Comparison of ENCODE assay signal across 14 mouse cellular contexts in the genomic region with DNA sequence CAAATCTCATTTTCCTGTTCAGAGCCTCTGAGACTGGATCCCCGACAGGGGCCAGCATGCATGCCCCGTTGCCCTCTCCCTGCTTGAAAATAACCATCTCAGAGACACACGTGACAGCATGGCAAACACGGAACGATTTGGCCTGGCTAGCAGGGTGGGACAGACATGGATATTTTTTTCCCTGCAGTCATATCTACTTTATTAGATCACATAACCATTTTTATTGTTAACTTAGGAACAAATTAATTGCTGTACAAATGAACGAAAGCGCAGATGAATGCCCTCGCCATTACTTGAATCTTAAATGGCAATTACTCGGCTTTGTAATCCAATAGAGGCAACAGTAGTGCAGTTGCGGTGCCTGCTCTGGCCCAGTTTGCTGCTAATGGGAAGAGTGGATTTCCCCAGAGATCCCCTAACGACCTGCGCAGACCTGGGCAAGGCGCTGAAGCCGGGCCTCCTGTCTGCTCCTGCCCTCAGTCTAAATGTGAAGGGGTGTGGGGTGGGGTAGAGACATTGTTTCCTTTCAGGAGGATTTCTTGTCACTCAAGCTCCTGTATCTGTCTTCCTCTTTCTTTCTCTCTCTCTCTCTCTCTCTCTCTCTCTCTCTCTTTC.
DNase-seq lines count a peak whose midpoint lies in the region; ATAC-seq lines count a peak whose summit lies in the region.
"Had no signal": no experiment of that assay in that cellular context is flagged by ENCODE, and none has a peak within 500 bp of the region (broad histone marks: within the 10 kb centered on the region; RNA-seq: fewer than 3 reads in every experiment).

No protein-coding gene starts in this region.

- H3K4me2 ChIP-seq in embryonic facial prominence, embryonic 11.5 days (ENCODE audit: low read depth, low read length): no peak overlapping the region
- H3K4me2 ChIP-seq in forebrain, embryonic 16.5 days (ENCODE audit: low read length): no peak overlapping the region
- peak overlapping the region; percentile 31 for H3K4me2 ChIP-seq in limb, embryonic 13.5 days (replicated peaks)

- peak overlapping the region; percentile 38; the same call in 1 of the 2 replicates for H3K27ac ChIP-seq in embryonic facial prominence, embryonic 11.5 days (replicated peaks; ENCODE audit: low read depth, low read length)
- peak overlapping the region; percentile 98 for H3K27ac ChIP-seq in forebrain, embryonic 16.5 days (ENCODE audit: low read length)
- H3K27ac ChIP-seq in limb, embryonic 13.5 days: peak overlapping the region; percentile 82
- H3K27ac ChIP-seq: kidney, postnatal 0 days had no signal

- no peak overlapping the region for H3K4me3 ChIP-seq in embryonic facial prominence, embryonic 11.5 days (ENCODE audit: low read depth, low read length)
- no peak overlapping the region for H3K4me3 ChIP-seq in forebrain, embryonic 16.5 days (replicated peaks; ENCODE audit: low read length)
- H3K4me3 ChIP-seq in limb, embryonic 13.5 days: no peak overlapping the region
- H3K4me3 ChIP-seq: erythroblast, embryonic 14.5 days had no signal

- 0 out of 2 replicates have a peak, but pooled peaks have one; percentile 49 for ATAC-seq in embryonic facial prominence, embryonic 11.5 days (replicated peaks; ENCODE audit: insufficient number of reproducible peaks, low FRiP score, low TSS enrichment, low read depth)
- ATAC-seq in forebrain, embryonic 16.5 days: 0 out of 2 replicates have a peak, but pooled peaks have one; percentile 3
- no peak for ATAC-seq in limb, embryonic 13.5 days (ENCODE audit: low FRiP score, low read depth)

- no peaks in the 10 kb centered on the region for H3K36me3 ChIP-seq in embryonic facial prominence, embryonic 11.5 days (replicated peaks; ENCODE audit: control insufficient read depth, insufficient read depth, low read depth, low read length)
- H3K36me3 ChIP-seq in forebrain, embryonic 16.5 days (ENCODE audit: control insufficient read depth, insufficient read depth): no peaks in the 10 kb centered on the region
- no peaks in the 10 kb centered on the region for H3K36me3 ChIP-seq in limb, embryonic 13.5 days

- no peaks in the 10 kb centered on the region for H3K9me3 ChIP-seq in embryonic facial prominence, embryonic 11.5 days (replicated peaks; ENCODE audit: control insufficient read depth, low read length)
- H3K9me3 ChIP-seq in forebrain, embryonic 16.5 days (ENCODE audit: control insufficient read depth, low read length): no peaks in the 10 kb centered on the region
- H3K9me3 ChIP-seq in limb, embryonic 13.5 days: no peaks in the 10 kb centered on the region

- 31% methylated on average over 14 of the region's 14 CpGs for WGBS in embryonic facial prominence, embryonic 11.5 days
- 20% methylated on average over 14 of the region's 14 CpGs for WGBS in forebrain, embryonic 16.5 days
- WGBS in limb, embryonic 13.5 days: 15% methylated on average over 14 of the region's 14 CpGs

- no peak overlapping the region for H3K9ac ChIP-seq in embryonic facial prominence, embryonic 11.5 days (replicated peaks; ENCODE audit: low read length)
- no peak overlapping the region for H3K9ac ChIP-seq in forebrain, embryonic 16.5 days (replicated peaks; ENCODE audit: low read depth, low read length)
- H3K9ac ChIP-seq in limb, embryonic 13.5 days: no peak overlapping the region

- peak; percentile 39 for DNase-seq in embryo, embryonic 11 days
- DNase-seq in embryo, embryonic 10.5 days (ENCODE audit: low spot score): no peak
- DNase-seq in embryonic facial prominence, embryonic 11.5 days (ENCODE audit: low spot score): no peak
- no peak for DNase-seq in gastrocnemius, postnatal 14 days
- DNase-seq in gastrocnemius, adult 18-20 months (ENCODE audit: low spot score): no peak
- no peak for DNase-seq in adrenal gland, postnatal 10 days
- DNase-seq: B cell, adult 2 months; heart, adult 11 months; heart, postnatal 14 days; lung, adult 2 months had no signal

- peaks cover 2% of the 10 kb centered on the region; the same call in 1 of the 2 replicates for H3K4me1 ChIP-seq in embryonic facial prominence, embryonic 11.5 days (ENCODE audit: control insufficient read depth, insufficient read depth, low read length)
- H3K4me1 ChIP-seq in forebrain, embryonic 16.5 days (replicated peaks; ENCODE audit: control insufficient read depth, insufficient read depth, low read length): peaks cover 45% of the 10 kb centered on the region
- H3K4me1 ChIP-seq in limb, embryonic 13.5 days: peaks cover 78% of the 10 kb centered on the region

- H3K27me3 ChIP-seq in embryonic facial prominence, embryonic 11.5 days (ENCODE audit: control insufficient read depth, insufficient read depth, low read length): no peaks in the 10 kb centered on the region
- no peaks in the 10 kb centered on the region for H3K27me3 ChIP-seq in forebrain, embryonic 16.5 days (replicated peaks; ENCODE audit: control insufficient read depth, insufficient read depth, low read length)
- no peaks in the 10 kb centered on the region for H3K27me3 ChIP-seq in limb, embryonic 13.5 days

- intact Hi-C loops in gastrocnemius, postnatal 14 days (cut with DNase I; ENCODE audit: low total_unique reads): no loop called here

Comparison
In these comparisons a context has a peak if more than half of its experiments do, and no peak if none do; other contexts are left out.
1. H3K27ac ChIP-seq: peak in every context shown above with its lines; median percentile 98 in forebrain, embryonic 16.5 days; 82 in limb, embryonic 13.5 days; 38 in embryonic facial prominence, embryonic 11.5 days.